Mouse (Mus musculus): ENCODE measurements around the gene Lrpap1. TPM values are rescaled to one million over a fixed set of nuclear protein-coding genes. Genes with fewer than 3 reads are reported as not detected.

Gene Lrpap1
- total and polyA plus RNA-seq, 2 experiments from 2014 or later = 99.3 to 150 TPM

DNA sequence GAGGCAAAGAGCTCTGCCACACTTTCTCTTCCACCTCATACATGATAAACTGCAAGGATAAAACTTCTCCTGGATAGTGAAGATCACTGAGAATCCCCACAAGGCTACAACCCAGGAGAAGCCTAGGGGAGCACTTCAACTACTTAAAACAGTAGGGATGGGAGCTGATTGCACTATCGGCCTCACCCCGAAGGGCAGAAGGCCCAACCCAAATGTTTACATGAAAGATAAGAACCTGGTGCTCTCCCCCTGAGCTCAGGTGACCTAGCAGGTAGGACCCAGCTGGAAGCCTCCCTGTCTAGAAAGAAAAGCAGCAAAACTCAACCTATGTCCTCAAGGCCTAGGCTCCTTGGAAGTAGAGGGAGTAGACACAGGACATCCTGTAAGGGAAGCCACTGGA is 2.0 kb downstream of the Lrpap1 start:
- peak overlapping the region; percentile 25; the same call in 1 of the 2 replicates for H3K9ac ChIP-seq
- ATAC-seq (no peak), DNase-seq (no peak)
- WGBS = 88% methylated on average over 2 of the region's 2 CpGs
- H3K36me3 ChIP-seq (ENCODE audit: insufficient read depth) = peaks cover 40% of the 10 kb centered on the region
- H3K4me1 ChIP-seq (ENCODE audit: insufficient read depth) = peaks cover 13% of the 10 kb centered on the region
- H3K4me2 ChIP-seq (ENCODE audit: low read depth) = peak overlapping the region; percentile 63
- H3K27ac ChIP-seq (ENCODE audit: low read depth, low read length) = no peak overlapping the region
- no peaks in the 10 kb centered on the region for H3K9me3 ChIP-seq (ENCODE audit: low read length)
- no peak overlapping the region for H3K4me3 ChIP-seq (ENCODE audit: low read depth, low read length)
- no peaks in the 10 kb centered on the region for H3K27me3 ChIP-seq (ENCODE audit: insufficient read depth, low read length)
- TF ChIP-seq CTCF (IDR thresholded peaks at IDR 0.05; ENCODE audit: low read depth) = no peak

DNA sequence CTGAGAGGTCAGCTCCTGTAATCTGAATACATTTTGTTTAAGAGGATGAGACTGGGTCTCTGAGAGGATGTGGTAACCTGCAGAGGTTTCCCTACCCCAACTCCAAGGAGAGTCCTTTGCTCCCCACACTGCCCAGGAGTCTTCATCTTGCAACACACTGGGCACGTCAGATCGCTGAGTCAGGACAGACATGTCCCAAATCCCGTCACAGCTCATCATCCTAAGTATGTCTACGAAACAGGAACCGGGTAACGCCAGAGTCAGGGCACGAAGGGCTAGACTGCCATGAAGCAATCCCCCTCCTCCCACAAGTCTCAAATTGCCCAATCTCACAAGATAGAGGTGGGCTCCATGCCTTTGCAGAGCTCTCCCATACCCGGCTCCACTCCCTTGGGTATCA is 2.5 kb downstream of the Lrpap1 start:
- peaks cover 45% of the 10 kb centered on the region for H3K36me3 ChIP-seq (ENCODE audit: insufficient read depth)
- no peak overlapping the region for H3K9ac ChIP-seq
- H3K4me1 ChIP-seq (ENCODE audit: insufficient read depth) = peaks cover 13% of the 10 kb centered on the region
- DNase-seq = no peak
- WGBS = 92% methylated on average over 8 of the region's 8 CpGs
- no peak overlapping the region for H3K4me3 ChIP-seq (ENCODE audit: low read depth, low read length)
- no peak for TF ChIP-seq CTCF (IDR thresholded peaks at IDR 0.05; ENCODE audit: low read depth)
- H3K4me2 ChIP-seq (ENCODE audit: low read depth) = peak overlapping the region; percentile 63
- ATAC-seq = no peak
- no peaks in the 10 kb centered on the region for H3K9me3 ChIP-seq (ENCODE audit: low read length)
- H3K27ac ChIP-seq (ENCODE audit: low read depth, low read length) = no peak overlapping the region
- no peaks in the 10 kb centered on the region for H3K27me3 ChIP-seq (ENCODE audit: insufficient read depth, low read length)

DNA sequence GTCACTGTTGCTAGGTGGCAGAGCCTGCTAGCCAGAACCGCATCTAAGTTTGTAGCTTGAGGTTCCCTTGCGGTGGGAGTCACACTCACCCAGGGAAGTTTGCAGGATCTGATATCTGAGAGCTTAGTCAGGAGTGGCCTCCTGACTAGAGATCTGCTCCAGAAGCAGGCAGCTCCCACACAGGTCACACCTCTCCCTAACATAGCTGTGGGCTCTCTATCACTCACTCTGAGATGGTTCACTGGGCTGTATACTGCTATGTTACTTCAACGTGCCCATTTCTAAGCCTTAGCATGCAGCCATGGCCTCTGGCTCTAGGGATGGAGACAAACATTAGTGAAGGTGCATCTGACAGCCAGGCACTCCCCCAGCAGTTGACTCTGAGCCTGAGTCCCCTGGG is 13.9 kb downstream of the Lrpap1 start:
- TF ChIP-seq CTCF (IDR thresholded peaks at IDR 0.05; ENCODE audit: low read depth) = no peak
- no peak overlapping the region for H3K4me2 ChIP-seq (ENCODE audit: low read depth)

DNA sequence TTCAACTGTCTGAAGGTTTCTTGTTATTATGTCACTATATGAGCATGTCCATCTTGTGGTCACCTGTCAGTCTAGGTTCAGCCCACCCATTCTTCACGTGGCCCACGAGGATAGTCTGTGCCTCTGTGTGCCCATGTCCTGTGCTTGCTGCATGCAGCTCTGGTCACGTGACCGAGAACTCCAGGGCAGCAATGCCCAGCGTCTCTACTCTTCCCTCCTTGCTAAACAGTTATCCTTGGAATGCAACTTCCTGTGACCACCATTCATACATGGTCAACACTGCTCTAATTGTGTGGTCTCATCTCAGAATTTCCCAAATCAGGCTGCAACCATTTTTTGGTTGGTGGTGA is 16.0 kb downstream of the Lrpap1 start:
- no peaks in the 10 kb centered on the region for H3K4me1 ChIP-seq (ENCODE audit: insufficient read depth)
- H3K9ac ChIP-seq = no peak overlapping the region
- H3K4me2 ChIP-seq (ENCODE audit: low read depth) = no peak overlapping the region
- 85% methylated on average over 5 of the region's 5 CpGs for WGBS
- no peak for DNase-seq
- no peaks in the 10 kb centered on the region for H3K9me3 ChIP-seq (ENCODE audit: low read length)
- H3K27me3 ChIP-seq (ENCODE audit: insufficient read depth, low read length) = no peaks in the 10 kb centered on the region
- H3K4me3 ChIP-seq (ENCODE audit: low read depth, low read length) = no peak overlapping the region
- peaks cover 34% of the 10 kb centered on the region for H3K36me3 ChIP-seq (ENCODE audit: insufficient read depth)
- ATAC-seq = no peak
- TF ChIP-seq CTCF (IDR thresholded peaks at IDR 0.05; ENCODE audit: low read depth) = no peak
- no peak overlapping the region for H3K27ac ChIP-seq (ENCODE audit: low read depth, low read length)

More for the DNA sequence above, 13.9 kb downstream of the Lrpap1 start:
- Histone ChIP-seq H3K36me3 (ENCODE audit: insufficient read depth) (peaks cover 55% of the 10 kb centered on the region), H3K9ac (no peak overlapping the region), H3K27ac (ENCODE audit: low read depth, low read length) (no peak overlapping the region), H3K9me3 (ENCODE audit: low read length) (no peaks in the 10 kb centered on the region), H3K4me1 (ENCODE audit: insufficient read depth) (no peaks in the 10 kb centered on the region), H3K27me3 (ENCODE audit: insufficient read depth, low read length) (no peaks in the 10 kb centered on the region), H3K4me3 (ENCODE audit: low read depth, low read length) (no peak overlapping the region)
- ATAC-seq = no peak
- DNase-seq = no peak
- 85% methylated on average over 3 of the region's 3 CpGs for WGBS

DNA sequence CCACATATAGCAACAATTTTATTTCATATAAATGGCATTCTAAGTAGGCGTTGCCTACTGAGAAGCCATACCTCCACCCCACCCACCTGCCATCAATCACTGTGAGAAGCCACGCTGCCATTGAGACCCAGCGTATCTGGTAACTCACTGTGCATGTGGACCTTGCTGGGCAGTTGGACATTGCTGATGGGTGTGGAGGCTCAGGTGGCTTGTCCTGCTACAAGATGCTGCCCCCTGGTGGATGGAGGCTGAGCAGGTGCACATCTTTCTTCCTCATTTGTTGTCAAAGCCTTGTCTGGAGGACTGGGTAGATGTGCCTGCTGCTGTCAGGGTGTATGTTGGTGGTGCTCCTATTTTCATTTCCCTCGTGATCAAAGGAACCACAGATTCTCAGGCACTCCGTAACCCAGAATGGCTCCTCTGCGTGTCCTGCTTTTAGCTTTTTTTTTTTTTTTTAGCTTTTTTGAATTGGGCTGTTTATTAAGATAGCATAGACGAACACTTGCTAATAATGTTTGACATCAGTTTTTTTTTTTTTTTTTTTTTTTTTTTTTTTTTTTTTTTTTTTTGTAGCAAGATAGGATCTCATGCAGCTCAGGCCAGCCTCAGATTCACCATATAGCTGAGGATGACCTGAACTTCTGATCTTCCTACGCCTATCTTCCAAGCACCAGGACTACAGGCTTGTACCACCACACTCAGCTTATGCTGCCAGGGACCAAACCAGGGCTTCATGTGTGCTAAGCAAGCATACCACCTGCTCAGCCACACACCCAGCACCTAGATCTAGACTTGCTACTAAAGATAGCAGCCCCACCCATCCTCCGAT is 16.6 kb downstream of the Lrpap1 start:
- no peaks in the 10 kb centered on the region for H3K27me3 ChIP-seq (ENCODE audit: insufficient read depth, low read length)
- no peaks in the 10 kb centered on the region for H3K4me1 ChIP-seq (ENCODE audit: insufficient read depth)
- H3K9me3 ChIP-seq (ENCODE audit: low read length) = no peaks in the 10 kb centered on the region
- DNase-seq = peak; percentile 38
- no peak overlapping the region for H3K9ac ChIP-seq
- H3K27ac ChIP-seq (ENCODE audit: low read depth, low read length) = no peak overlapping the region
- WGBS = 68% methylated on average over 9 of the region's 9 CpGs
- H3K4me3 ChIP-seq (ENCODE audit: low read depth, low read length) = no peak overlapping the region
- H3K4me2 ChIP-seq (ENCODE audit: low read depth) = no peak overlapping the region
- peak; percentile 75 for TF ChIP-seq CTCF (IDR thresholded peaks at IDR 0.05; ENCODE audit: low read depth)
- peaks cover 30% of the 10 kb centered on the region for H3K36me3 ChIP-seq (ENCODE audit: insufficient read depth)
- ATAC-seq = no peak

DNA sequence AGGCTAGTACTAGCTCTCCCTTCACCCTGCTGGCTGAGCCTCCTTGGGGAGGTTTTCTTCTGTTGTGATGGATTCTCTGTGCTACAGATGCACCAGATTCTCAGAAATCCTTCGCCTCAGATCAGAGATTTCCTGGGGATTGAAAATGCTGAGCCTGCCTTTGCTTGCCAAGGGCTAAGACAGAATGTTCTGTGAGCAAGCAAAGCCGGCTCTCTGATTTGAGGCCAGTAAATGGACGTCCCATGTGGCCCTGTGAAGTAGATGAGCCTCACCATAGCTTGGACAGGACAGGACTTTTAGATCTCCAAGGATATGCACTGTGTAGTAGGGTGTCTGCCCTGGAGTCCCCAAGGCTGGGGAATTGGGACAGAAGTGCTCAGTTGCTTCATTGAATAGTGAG is 20.7 kb downstream of the Lrpap1 start:
- no peak for DNase-seq
- no peaks in the 10 kb centered on the region for H3K27me3 ChIP-seq (ENCODE audit: insufficient read depth, low read length)
- H3K4me3 ChIP-seq (ENCODE audit: low read depth, low read length) = no peak overlapping the region
- H3K27ac ChIP-seq (ENCODE audit: low read depth, low read length) = no peak overlapping the region
- no peaks in the 10 kb centered on the region for H3K36me3 ChIP-seq (ENCODE audit: insufficient read depth)
- no peak overlapping the region for H3K9ac ChIP-seq
- H3K9me3 ChIP-seq (ENCODE audit: low read length) = no peaks in the 10 kb centered on the region
- WGBS = 71% methylated on average over 3 of the region's 3 CpGs
- H3K4me2 ChIP-seq (ENCODE audit: low read depth) = no peak overlapping the region
- TF ChIP-seq CTCF (IDR thresholded peaks at IDR 0.05; ENCODE audit: low read depth) = no peak
- no peak for ATAC-seq
- no peaks in the 10 kb centered on the region for H3K4me1 ChIP-seq (ENCODE audit: insufficient read depth)

DNA sequence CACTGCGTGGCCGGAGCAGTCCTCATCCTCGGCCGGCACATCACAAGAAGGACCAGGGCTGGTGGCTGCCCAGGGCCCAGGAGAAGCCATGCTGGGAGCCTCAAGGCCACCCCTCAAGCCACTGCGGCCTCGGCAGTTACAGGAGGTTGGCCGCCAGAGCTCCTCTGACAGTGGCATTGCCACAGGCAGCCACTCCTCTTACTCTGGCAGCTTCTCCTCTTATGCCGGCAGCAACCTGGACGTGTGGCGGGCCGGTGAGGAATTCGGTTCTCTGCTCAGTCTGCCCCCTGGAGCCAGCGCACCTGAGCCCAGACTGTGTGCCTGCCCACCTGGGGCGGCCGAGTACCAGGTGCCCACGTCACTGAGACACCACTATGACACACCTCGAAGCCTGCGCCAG is 26.5 kb downstream of the Lrpap1 start:
- no peaks in the 10 kb centered on the region for H3K9me3 ChIP-seq (ENCODE audit: low read length)
- ATAC-seq (no peak), DNase-seq (no peak)
- TF ChIP-seq CTCF (IDR thresholded peaks at IDR 0.05; ENCODE audit: low read depth) = no peak
- no peak overlapping the region for H3K4me3 ChIP-seq (ENCODE audit: low read depth, low read length)
- H3K4me1 ChIP-seq (ENCODE audit: insufficient read depth) = no peaks in the 10 kb centered on the region
- no peak overlapping the region for H3K27ac ChIP-seq (ENCODE audit: low read depth, low read length)
- H3K27me3 ChIP-seq (ENCODE audit: insufficient read depth, low read length) = no peaks in the 10 kb centered on the region
- H3K4me2 ChIP-seq (ENCODE audit: low read depth) = no peak overlapping the region
- no peak overlapping the region for H3K9ac ChIP-seq
- WGBS = 37% methylated on average over 18 of the region's 18 CpGs
- H3K36me3 ChIP-seq (ENCODE audit: insufficient read depth) = peaks cover 25% of the 10 kb centered on the region

Measured in forebrain, postnatal 0 days (tissue).